ENCODE assay signal across 10 mouse cellular contexts in genomic region chr2:160000449-160000848, GRCm38 (mm10).
DNase-seq lines count a peak whose midpoint lies in the region; TF ChIP-seq lines count a peak whose summit lies in the region.
"Had no signal": no experiment of that assay in that cellular context is flagged by ENCODE, and none has a peak within 500 bp of the region (broad histone marks: within the 10 kb centered on the region; RNA-seq: fewer than 3 reads in every experiment).

No protein-coding gene starts in this region.

- TF ChIP-seq EP300 in MEL (IDR thresholded peaks at IDR 0.05; ENCODE audit: low read depth in 1 of 2, low read length in 2 of 2) = no peak

- peak; percentile 53 to 72 for DNase-seq in cerebellum, postnatal 10 days
- DNase-seq in cerebellum, postnatal 36 days = no peak
- DNase-seq in layer of hippocampus, adult 11-12 months (ENCODE audit: low spot score) = peak; percentile 37
- DNase-seq in layer of hippocampus, adult 8-10 months (ENCODE audit: low spot score in 2 of 2) = no peak
- DNase-seq in MEL (ENCODE audit: low read depth, low spot score) = peak; percentile 2
- DNase-seq in forelimb bud, embryonic 11.5 days (ENCODE audit: low read depth, low spot score) = peak; percentile 37
- DNase-seq in testis, postnatal 14 days (ENCODE audit: low spot score) = no peak
- no peak for DNase-seq in thymus, postnatal 36 days
- DNase-seq: thymus, adult 2 months had no signal

- H3K36me3 ChIP-seq in MEL (ENCODE audit: control insufficient read depth in 1 of 2, insufficient read depth in 2 of 2, low read length in 2 of 2) = no peaks in the 10 kb centered on the region
- H3K36me3 ChIP-seq: G1E had no signal

- TF ChIP-seq RAD21 in MEL (IDR thresholded peaks at IDR 0.05; ENCODE audit: low read depth, low read length) = no peak

- no peaks in the 10 kb centered on the region for H3K79me2 ChIP-seq in MEL (ENCODE audit: control insufficient read depth, insufficient read depth, low read length, poor library complexity)

- H3K4me3 ChIP-seq in MEL (ENCODE audit: control insufficient read depth in 1 of 2, insufficient read depth in 1 of 2, low read depth in 2 of 2, low read length in 2 of 2) = no peak overlapping the region

- no peaks in the 10 kb centered on the region for H3K27me3 ChIP-seq in MEL (ENCODE audit: control insufficient read depth in 1 of 2, insufficient read depth in 2 of 2, low read length in 2 of 2)

- H3K4me1 ChIP-seq in MEL (ENCODE audit: control insufficient read depth in 1 of 2, insufficient read depth in 2 of 2, low read length in 2 of 2) = no peaks in the 10 kb centered on the region

- H3K27ac ChIP-seq in MEL (ENCODE audit: control insufficient read depth, low read depth, low read length) = no peak overlapping the region

- H3K9me3 ChIP-seq in MEL (replicated peaks; ENCODE audit: insufficient read depth, low read length) = no peaks in the 10 kb centered on the region

- peak in 2 of 3 experiments; percentile 9 to 14; a peak in 1 of 6 replicates for TF ChIP-seq CTCF in MEL (IDR thresholded peaks at IDR 0.05 in 2 of 3, conservative IDR thresholded peaks at IDR 0.05 in 1 of 3; ENCODE audit: control insufficient read depth in 1 of 3, insufficient read depth in 1 of 3, low read depth in 2 of 3, low read length in 3 of 3, poor library complexity in 1 of 3, severe bottlenecking in 1 of 3)

- H3K9ac ChIP-seq in MEL (ENCODE audit: control insufficient read depth, low read depth, low read length, poor library complexity, severe bottlenecking) = no peak overlapping the region

- no peak for TF ChIP-seq POLR2A in MEL (IDR thresholded peaks at IDR 0.05; ENCODE audit: control insufficient read depth in 1 of 2, insufficient read depth in 1 of 2, low read depth in 1 of 2, low read length in 2 of 2, poor library complexity in 1 of 2)

TF ChIP-seq in MEL, 35 proteins besides CTCF, POLR2A, EP300 and RAD21:
- TF ChIP-seq E2F4 (IDR thresholded peaks at IDR 0.05; ENCODE audit: borderline replicate concordance, low read depth, low read length) (no peak), KAT2A (conservative IDR thresholded peaks at IDR 0.05; ENCODE audit: low read depth, low read length) (no peak), UBTF (IDR thresholded peaks at IDR 0.05; ENCODE audit: borderline replicate concordance, insufficient read depth, low read depth, low read length) (no peak), ZNF384 (IDR thresholded peaks at IDR 0.05; ENCODE audit: low read depth, low read length) (no peak), MYB (IDR thresholded peaks at IDR 0.05; ENCODE audit: low read depth, low read length) (no peak), CHD2 (IDR thresholded peaks at IDR 0.05; ENCODE audit: low read length) (no peak), POLR2AphosphoS2 (IDR thresholded peaks at IDR 0.05; ENCODE audit: low read length) (no peak), HCFC1 (IDR thresholded peaks at IDR 0.05; ENCODE audit: low read depth, low read length) (no peak), CHD1 (IDR thresholded peaks at IDR 0.05; ENCODE audit: low read depth, low read length) (no peak), USF1 (IDR thresholded peaks at IDR 0.05; ENCODE audit: low read depth, low read length) (no peak), NRF1 (IDR thresholded peaks at IDR 0.05; ENCODE audit: insufficient read depth, low read depth, low read length, poor library complexity, severe bottlenecking) (no peak), NELFE (IDR thresholded peaks at IDR 0.05; ENCODE audit: low read depth, low read length) (no peak), SIN3A (IDR thresholded peaks at IDR 0.05; ENCODE audit: low read length) (no peak), ZMIZ1 (IDR thresholded peaks at IDR 0.05; ENCODE audit: low read depth, low read length) (no peak), ZKSCAN1 (IDR thresholded peaks at IDR 0.05; ENCODE audit: low read depth, low read length) (no peak), TAL1 (IDR thresholded peaks at IDR 0.05; ENCODE audit: low read length) (no peak), RCOR1 (IDR thresholded peaks at IDR 0.05; ENCODE audit: low read depth, low read length) (no peak), MEF2A (IDR thresholded peaks at IDR 0.05; ENCODE audit: extremely low read depth, insufficient replicate concordance, low read depth, low read length, poor library complexity, severe bottlenecking) (no peak), MAX (IDR thresholded peaks at IDR 0.05; ENCODE audit: low read length) (no peak)

Comparison
In these comparisons a context has a peak if more than half of its experiments do, and no peak if none do; other contexts are left out.
1. DNase-seq: peak in cerebellum, postnatal 10 days (2 of 2), layer of hippocampus, adult 11-12 months (single experiment), MEL (single experiment) and forelimb bud, embryonic 11.5 days (single experiment); none in cerebellum, postnatal 36 days (0 of 2), layer of hippocampus, adult 8-10 months (0 of 2), testis, postnatal 14 days (single experiment) and thymus, postnatal 36 days (0 of 2).